Mouse (Mus musculus) ES-Bruce4 (cell line): ENCODE measurements at regions not wholly inside any gene's neighbourhood (a gene's known extent, or its start where the extent isn't known, plus 50 kb on each side); places are given as distances from the start of the nearest gene placed in this dataset.
A peak's percentile ranks its signal among the peaks of the same experiment; 100 is the strongest.
"Not testable (repeated sequence)": the region's sequence is repeated elsewhere in the genome, so short reads cannot be mapped to it uniquely, and the experiment has no call there.

Experiments
- H3K27ac ChIP-seq: 2 replicates; pipeline ENCODE4 v1.5.1; 2012; ENCODE audit warnings: low read length, inconsistent platforms; ENCODE audit not compliant: insufficient read depth
- H3K27me3 ChIP-seq: 2 replicates; pipeline ENCODE4 v1.6.1; 2012; ENCODE audit warnings: mild to moderate bottlenecking, low read length, inconsistent platforms; ENCODE audit not compliant: control insufficient read depth, poor library complexity, insufficient read depth, severe bottlenecking
- H3K36me3 ChIP-seq: 2 replicates; pipeline ENCODE4 v1.6.1; 2012; ENCODE audit warnings: inconsistent platforms, mild to moderate bottlenecking, low read length, moderate library complexity; ENCODE audit not compliant: control insufficient read depth, poor library complexity, insufficient read depth, severe bottlenecking
- H3K4me1 ChIP-seq: one replicate; pipeline ENCODE4 v1.8.1; 2011; ENCODE audit warnings: low read length; ENCODE audit not compliant: control insufficient read depth, insufficient read depth
- H3K4me3 ChIP-seq: 2 replicates; pipeline ENCODE4 v1.5.1; 2011; ENCODE audit warnings: low read depth, mild to moderate bottlenecking, low read length
- H3K9ac ChIP-seq: 2 replicates; pipeline ENCODE4 v1.6.1; 2012; ENCODE audit warnings: low read depth, mild to moderate bottlenecking, inconsistent platforms; ENCODE audit not compliant: poor library complexity, severe bottlenecking
- H3K9me3 ChIP-seq: replicated peaks from 2 replicates; pipeline ENCODE4 v1.6.1; 2012; ENCODE audit warnings: mild to moderate bottlenecking, low read length, inconsistent platforms; ENCODE audit not compliant: control insufficient read depth, poor library complexity, insufficient read depth, severe bottlenecking
- CTCF ChIP-seq: IDR thresholded peaks from one replicate; pipeline ENCODE4 v1.8.1; 2011; ENCODE audit warnings: low read depth, low read length
- EP300 ChIP-seq: IDR thresholded peaks from 2 replicates; pipeline ENCODE4 v1.6.1; 2011; ENCODE audit warnings: low read depth, low read length; ENCODE audit not compliant: insufficient read depth
- POLR2A ChIP-seq: IDR thresholded peaks from one replicate; pipeline ENCODE4 v1.8.1; 2011; ENCODE audit warnings: low read length; ENCODE audit not compliant: insufficient read depth

DNA sequence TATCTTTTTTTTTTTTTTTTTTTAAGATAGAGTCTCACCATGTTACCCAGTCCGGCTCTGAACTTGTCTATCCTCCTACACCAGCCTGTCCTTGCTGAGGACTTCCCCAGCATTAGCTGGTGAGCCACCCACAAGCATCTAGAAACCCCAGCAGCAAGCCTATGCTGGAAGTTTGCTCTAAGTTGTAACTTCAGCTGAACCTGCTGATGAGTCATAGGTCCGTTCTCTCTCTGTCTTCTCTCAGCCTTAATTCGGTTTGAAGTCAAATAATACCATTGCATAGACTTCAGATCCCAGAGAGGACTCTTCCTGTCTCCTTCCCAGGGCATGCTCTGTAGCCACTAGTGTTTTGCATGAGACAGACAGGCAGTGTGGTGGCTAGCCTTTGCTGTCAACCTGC lies 68.3 kb upstream of the Myrip start:
- H3K9me3 ChIP-seq: no peaks in the 10 kb centered on the region
- no peak overlapping the region for H3K9ac ChIP-seq
- H3K27ac ChIP-seq: no peak overlapping the region
- H3K4me3 ChIP-seq: no peak overlapping the region
- no peak for TF ChIP-seq CTCF
- no peak for TF ChIP-seq EP300
- TF ChIP-seq POLR2A: no peak
- no peaks in the 10 kb centered on the region for H3K4me1 ChIP-seq
- H3K36me3 ChIP-seq: no peaks in the 10 kb centered on the region
- no peaks in the 10 kb centered on the region for H3K27me3 ChIP-seq

DNA sequence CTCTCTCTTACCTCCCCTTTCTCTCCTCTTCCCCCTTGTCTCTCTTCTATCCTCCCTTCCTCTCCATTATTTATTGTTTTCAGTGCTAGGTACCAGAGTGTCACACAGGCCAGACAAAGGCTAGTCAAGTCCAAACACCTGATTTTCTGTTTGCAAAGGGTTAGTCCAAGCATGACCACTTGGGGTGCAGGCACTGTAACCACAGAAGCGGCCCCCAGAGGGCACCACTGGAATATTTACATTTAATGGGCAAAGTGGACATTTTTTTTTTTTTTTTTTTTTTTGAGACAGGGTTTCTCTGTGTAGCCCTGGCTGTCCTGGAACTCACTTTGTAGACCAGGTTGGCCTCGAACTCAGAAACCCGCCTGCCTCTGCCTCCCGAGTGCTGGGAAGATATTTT lies 66.3 kb upstream of the Myrip start:
- not testable (repeated sequence) for H3K9me3 ChIP-seq, H3K36me3 ChIP-seq

GRCm38 (mm10) chr9:120245444-120245843 lies 55.9 kb upstream of the Myrip start:
- H3K36me3 ChIP-seq: no peaks in the 10 kb centered on the region
- no peaks in the 10 kb centered on the region for H3K4me1 ChIP-seq
- TF ChIP-seq CTCF (peak; percentile 16), EP300 (no peak)
- no peak overlapping the region for H3K4me3 ChIP-seq
- no peaks in the 10 kb centered on the region for H3K9me3 ChIP-seq
- H3K27ac ChIP-seq: no peak overlapping the region
- no peak overlapping the region for H3K9ac ChIP-seq
- H3K27me3 ChIP-seq: no peaks in the 10 kb centered on the region

More for the DNA sequence above, 66.3 kb upstream of the Myrip start:
- H3K4me3 ChIP-seq, H3K9ac ChIP-seq, H3K27ac ChIP-seq, H3K4me1 ChIP-seq, H3K27me3 ChIP-seq: not testable (repeated sequence)

GRCm38 (mm10) chr9:120248728-120249127 lies 52.6 kb upstream of the Myrip start:
- H3K27me3 ChIP-seq: no peaks in the 10 kb centered on the region
- H3K9me3 ChIP-seq: no peaks in the 10 kb centered on the region
- no peak overlapping the region for H3K27ac ChIP-seq
- H3K9ac ChIP-seq: no peak overlapping the region
- H3K36me3 ChIP-seq: no peaks in the 10 kb centered on the region
- no peaks in the 10 kb centered on the region for H3K4me1 ChIP-seq
- TF ChIP-seq CTCF: no peak
- no peak for TF ChIP-seq POLR2A
- TF ChIP-seq EP300: no peak
- H3K4me3 ChIP-seq: no peak overlapping the region
